Mouse (Mus musculus): Measurements from ENCODE around the gene Fgfr2.
A peak's percentile ranks its signal among the peaks of the same experiment; 100 is the strongest.

Fgfr2 gene

GRCm38 (mm10) chr7:130945730-130946129 is 2177.4 kb downstream of the Fgfr2 start:
- no peak for DNase-seq (ENCODE audit: extremely low read depth, insufficient read length, low spot score)

- no peak for DNase-seq (ENCODE audit: extremely low read depth, insufficient read length, low spot score)
Observed at GRCm38 (mm10) chr7:130944766-130945475, 2178.2 kb downstream of the Fgfr2 start.

GRCm38 (mm10) chr7:130943280-130943895 is 2179.8 kb downstream of the Fgfr2 start:
- DNase-seq (ENCODE audit: extremely low read depth, insufficient read length, low spot score): peak; percentile 69

- DNase-seq (ENCODE audit: extremely low read depth, insufficient read length, low spot score): no peak
Observed at GRCm38 (mm10) chr7:130940733-130941132, 2182.4 kb downstream of the Fgfr2 start.

- no peak for DNase-seq (ENCODE audit: extremely low read depth, insufficient read length, low spot score)
Observed at GRCm38 (mm10) chr7:130938896-130939295, 2184.3 kb downstream of the Fgfr2 start.

- no peak for DNase-seq (ENCODE audit: extremely low read depth, insufficient read length, low spot score)
Observed at GRCm38 (mm10) chr7:130938005-130938404, 2185.1 kb downstream of the Fgfr2 start.

GRCm38 (mm10) chr7:130937266-130937841 is 2185.8 kb downstream of the Fgfr2 start:
- DNase-seq (ENCODE audit: extremely low read depth, insufficient read length, low spot score): peak; percentile 50

GRCm38 (mm10) chr7:130936472-130936951 is 2186.6 kb downstream of the Fgfr2 start:
- DNase-seq (ENCODE audit: extremely low read depth, insufficient read length, low spot score): peak; percentile 80

- peak; percentile 97 for DNase-seq (ENCODE audit: extremely low read depth, insufficient read length, low spot score)
Observed at GRCm38 (mm10) chr7:130935793-130936471, 2187.2 kb downstream of the Fgfr2 start, which contains the start of gene Htra1. Htra1 (plus strand) TSS chr7:130936111.

GRCm38 (mm10) chr7:130935421-130935792 is 2187.7 kb downstream of the Fgfr2 start:
- DNase-seq (ENCODE audit: extremely low read depth, insufficient read length, low spot score): no peak

- no peak for DNase-seq (ENCODE audit: extremely low read depth, insufficient read length, low spot score)
Observed at GRCm38 (mm10) chr7:130934654-130935053, 2188.5 kb downstream of the Fgfr2 start.

- DNase-seq (ENCODE audit: extremely low read depth, insufficient read length, low spot score): no peak
Observed at GRCm38 (mm10) chr7:130932921-130933320, 2190.2 kb downstream of the Fgfr2 start.

GRCm38 (mm10) chr7:130930401-130930800 is 2192.7 kb downstream of the Fgfr2 start:
- no peak for DNase-seq (ENCODE audit: extremely low read depth, insufficient read length, low spot score)

GRCm38 (mm10) chr7:130922981-130923731 is 2200.0 kb downstream of the Fgfr2 start:
- peak; percentile 60 for DNase-seq (ENCODE audit: extremely low read depth, insufficient read length, low spot score)

- DNase-seq (ENCODE audit: extremely low read depth, insufficient read length, low spot score): no peak
Observed at GRCm38 (mm10) chr7:130918260-130918659, 2204.9 kb downstream of the Fgfr2 start.

GRCm38 (mm10) chr7:130914693-130915363 is 2208.3 kb downstream of the Fgfr2 start:
- no peak for DNase-seq (ENCODE audit: extremely low read depth, insufficient read length, low spot score)

- DNase-seq (ENCODE audit: extremely low read depth, insufficient read length, low spot score): no peak
Observed at GRCm38 (mm10) chr7:130910841-130911240, 2212.3 kb downstream of the Fgfr2 start.

GRCm38 (mm10) chr7:130904571-130905365 is 2218.4 kb downstream of the Fgfr2 start:
- no peak for DNase-seq (ENCODE audit: extremely low read depth, insufficient read length, low spot score)

- no peak for DNase-seq (ENCODE audit: extremely low read depth, insufficient read length, low spot score)
Observed at GRCm38 (mm10) chr7:130903505-130904074, 2219.6 kb downstream of the Fgfr2 start.
